Mouse (Mus musculus) CD4-positive, CD25-positive, alpha-beta regulatory T cell, adult 4 months (primary cell): ENCODE results near the gene Vmn1r28. TPM values are rescaled to one million over a fixed set of nuclear protein-coding genes. Genes with fewer than 3 reads are reported as not detected.
"Not testable (repeated sequence)": the region's sequence is repeated elsewhere in the genome, so short reads cannot be mapped to it uniquely, and the experiment has no call there.

Source experiments
- ATAC-seq: one replicate; pipeline ENCODE4 v1.8.0; 2017
- polyA plus RNA-seq, 2 experiments: library from polyadenylated mRNA; unstranded; fragments of 100-300 nt; shearing (Covaris generic); gene quantifications; one replicate each; pipeline ENCODE4 v1.2.1; 2017

The Vmn1r28 gene
- under 1 TPM in 1 of 2 experiments, not detected in 1; 0.04 TPM for polyA plus RNA-seq

GRCm38 (mm10) chr6:58261737-58262136 lies at the start of gene Vmn1r28:
Gene Vmn1r28 (plus strand): TSS chr6:58262037.
- ATAC-seq = no peak

GRCm38 (mm10) chr6:58216119-58216518 lies 45.7 kb upstream of the Vmn1r28 start:
- ATAC-seq = no peak

- no peak for ATAC-seq
Measured at GRCm38 (mm10) chr6:58218721-58219120, 43.1 kb upstream of the Vmn1r28 start, which contains the start of gene Vmn1r27. Gene Vmn1r27 (minus strand): TSS chr6:58218821.

GRCm38 (mm10) chr6:58279661-58280060 lies 17.8 kb downstream of the Vmn1r28 start:
- ATAC-seq = not testable (repeated sequence)

- no peak for ATAC-seq
Measured at GRCm38 (mm10) chr6:58292201-58292600, 30.4 kb downstream of the Vmn1r28 start.

GRCm38 (mm10) chr6:58298511-58298910 lies 36.7 kb downstream of the Vmn1r28 start:
- ATAC-seq = not testable (repeated sequence)

- ATAC-seq = no peak
Measured at GRCm38 (mm10) chr6:58301249-58301648, 39.4 kb downstream of the Vmn1r28 start, which contains the start of gene Vmn1r29. Gene Vmn1r29 (plus strand): TSS chr6:58301549.

Other genes starting within 250 kb of the Vmn1r28 start
- gene Vmn1r26, start 246.9 kb upstream of the Vmn1r28 start, polyA plus RNA-seq = not detected
- not detected for gene Vmn1r27, start 43.2 kb upstream of the Vmn1r28 start, polyA plus RNA-seq
- gene Vmn1r29, start 39.5 kb downstream of the Vmn1r28 start, polyA plus RNA-seq = not detected
- gene Vmn1r30, start 181.3 kb downstream of the Vmn1r28 start, polyA plus RNA-seq = not detected
- not detected for gene Vmn1r31, start 213.3 kb downstream of the Vmn1r28 start, polyA plus RNA-seq